Mouse (Mus musculus): ENCODE data around the gene Fkbp1a.

GRCm38 (mm10) chr2:151538646-151539045 lies 3.6 kb upstream of the Fkbp1a start:
- no peak for TF ChIP-seq CTCF (IDR thresholded peaks at IDR 0.05; ENCODE audit: low read depth)
- no peak for TF ChIP-seq EP300 (IDR thresholded peaks at IDR 0.05; ENCODE audit: low read depth)

Measured in liver, postnatal 0 days (tissue).